Mouse (Mus musculus): ENCODE data around the gene Kcnip4.

DNA sequence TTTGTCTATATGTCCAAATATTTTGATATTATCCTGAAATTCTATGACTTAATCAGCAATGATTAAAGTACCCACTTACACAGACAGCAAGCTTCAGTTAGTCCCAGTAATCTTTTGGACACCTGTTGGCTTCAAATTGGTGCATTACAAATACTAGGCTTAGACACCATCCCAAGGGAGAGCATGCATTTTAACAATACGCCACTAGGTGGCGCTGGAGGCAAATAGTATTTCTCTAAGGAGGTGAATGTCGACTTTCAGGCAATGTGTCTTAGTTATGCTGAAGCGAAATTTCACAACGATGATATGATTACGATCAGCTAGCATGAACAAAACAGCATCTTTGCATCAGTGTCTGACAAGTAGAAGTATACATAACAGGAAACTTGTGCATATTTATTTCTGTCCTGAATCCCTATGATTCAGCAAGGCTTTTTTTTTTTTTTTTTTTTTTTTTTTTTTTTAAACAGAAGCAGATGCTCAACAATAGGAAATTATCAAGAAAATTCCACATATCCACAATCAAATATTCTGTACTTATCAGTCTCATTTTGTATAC, 434.5 kb downstream of the Kcnip4 start:
- TF ChIP-seq CTCF (IDR thresholded peaks at IDR 0.05; ENCODE audit: insufficient read depth, low read length) (peak; percentile 35), POLR2A (IDR thresholded peaks at IDR 0.05; ENCODE audit: borderline replicate concordance, extremely low read depth, low read depth, low read length) (no peak)

Measured in lung, adult 2 months (tissue).